Mouse (Mus musculus) bone marrow, adult 2 months (tissue): Measurements from ENCODE around the gene Ints6.

Source experiments
- CTCF ChIP-seq: fragments of 200-500 bp; IDR thresholded peaks from 2 replicates; pipeline ENCODE4 v1.5.1; 2011; ENCODE audit warnings: low read length, control low read depth; ENCODE audit not compliant: control insufficient read depth, insufficient read depth
- POLR2A ChIP-seq: fragments of 200-500 bp; IDR thresholded peaks from 2 replicates; pipeline ENCODE4 v1.6.1; 2011; ENCODE audit warnings: low read depth, mild to moderate bottlenecking, control low read depth, low read length, borderline replicate concordance; ENCODE audit not compliant: control insufficient read depth

DNA sequence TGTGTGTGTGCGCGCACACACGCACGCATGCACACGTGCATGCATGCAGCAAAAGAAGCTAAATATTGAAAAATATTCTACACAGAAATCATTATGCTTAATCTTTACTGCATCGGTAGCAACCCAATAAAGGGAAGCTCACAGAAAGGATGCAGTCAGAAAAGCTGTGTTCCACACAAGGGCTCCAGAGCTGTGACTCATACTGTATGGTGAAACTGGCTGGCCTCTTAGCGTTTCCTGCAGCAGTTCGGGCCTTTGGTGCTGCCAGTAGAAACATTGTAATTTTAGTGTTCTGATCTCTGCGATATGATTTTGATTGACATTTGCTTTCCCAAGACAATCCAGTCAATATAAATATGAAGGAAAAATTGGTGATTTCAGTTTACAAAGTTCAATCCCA, 17.1 kb upstream of the Ints6 start:
- TF ChIP-seq CTCF (no peak), POLR2A (no peak)
